Mouse (Mus musculus): ENCODE data around the gene Zranb3. TPM values are rescaled to one million over a fixed set of nuclear protein-coding genes. Genes with fewer than 3 reads are reported as not detected.

The Zranb3 gene
- polyA plus RNA-seq, 1 experiment, result 1.3 TPM

GRCm38 (mm10) chr1:127942231-127942630 is 160.6 kb downstream of the Zranb3 start:
- no peak for DNase-seq
- H3K27ac ChIP-seq (ENCODE audit: insufficient read depth, low read depth, low read length), result no peak overlapping the region
- 94% methylated on average over 10 of the region's 10 CpGs for WGBS
- peaks cover 13% of the 10 kb centered on the region for H3K36me3 ChIP-seq (ENCODE audit: control insufficient read depth, insufficient read depth, low read length)
- no peaks in the 10 kb centered on the region for H3K4me1 ChIP-seq (ENCODE audit: control insufficient read depth, insufficient read depth, low read length)
- no peaks in the 10 kb centered on the region for H3K27me3 ChIP-seq (replicated peaks; ENCODE audit: control insufficient read depth, insufficient read depth, low read length)
- TF ChIP-seq POLR2A (IDR thresholded peaks at IDR 0.05; ENCODE audit: low read depth, low read length), result no peak
- no peak for TF ChIP-seq CTCF (conservative IDR thresholded peaks at IDR 0.05; ENCODE audit: insufficient read depth, insufficient read length, low read depth, low read length)
- H3K4me3 ChIP-seq (ENCODE audit: insufficient read depth, low read depth, low read length), result no peak overlapping the region

- no peak overlapping the region for H3K27ac ChIP-seq (ENCODE audit: insufficient read depth, low read depth, low read length)
- peaks cover 21% of the 10 kb centered on the region for H3K36me3 ChIP-seq (ENCODE audit: control insufficient read depth, insufficient read depth, low read length)
- 72% methylated on average over 8 of the region's 8 CpGs for WGBS
- H3K4me1 ChIP-seq (ENCODE audit: control insufficient read depth, insufficient read depth, low read length), result no peaks in the 10 kb centered on the region; the same call in 1 of the 2 replicates
- TF ChIP-seq CTCF (conservative IDR thresholded peaks at IDR 0.05; ENCODE audit: insufficient read depth, insufficient read length, low read depth, low read length) (no peak), POLR2A (IDR thresholded peaks at IDR 0.05; ENCODE audit: low read depth, low read length) (no peak)
- H3K4me3 ChIP-seq (ENCODE audit: insufficient read depth, low read depth, low read length), result no peak overlapping the region
- DNase-seq, result no peak
- H3K27me3 ChIP-seq (replicated peaks; ENCODE audit: control insufficient read depth, insufficient read depth, low read length), result no peaks in the 10 kb centered on the region
Measured at GRCm38 (mm10) chr1:127937277-127937676, 165.6 kb downstream of the Zranb3 start.

- no peaks in the 10 kb centered on the region; the same call in 1 of the 2 replicates for H3K4me1 ChIP-seq (ENCODE audit: control insufficient read depth, insufficient read depth, low read length)
- DNase-seq, result no peak
- H3K4me3 ChIP-seq (ENCODE audit: insufficient read depth, low read depth, low read length), result no peak overlapping the region
- H3K27ac ChIP-seq (ENCODE audit: insufficient read depth, low read depth, low read length), result no peak overlapping the region
- peaks cover 17% of the 10 kb centered on the region for H3K36me3 ChIP-seq (ENCODE audit: control insufficient read depth, insufficient read depth, low read length)
- 97% methylated on average over 5 of the region's 5 CpGs for WGBS
- no peaks in the 10 kb centered on the region for H3K27me3 ChIP-seq (replicated peaks; ENCODE audit: control insufficient read depth, insufficient read depth, low read length)
- TF ChIP-seq POLR2A (IDR thresholded peaks at IDR 0.05; ENCODE audit: low read depth, low read length), result no peak
- TF ChIP-seq CTCF (conservative IDR thresholded peaks at IDR 0.05; ENCODE audit: insufficient read depth, insufficient read length, low read depth, low read length), result no peak
Measured at GRCm38 (mm10) chr1:127934322-127934721, 168.5 kb downstream of the Zranb3 start.

- TF ChIP-seq CTCF (conservative IDR thresholded peaks at IDR 0.05; ENCODE audit: insufficient read depth, insufficient read length, low read depth, low read length) (no peak), POLR2A (IDR thresholded peaks at IDR 0.05; ENCODE audit: low read depth, low read length) (no peak)
- Histone ChIP-seq H3K27ac (ENCODE audit: insufficient read depth, low read depth, low read length) (no peak overlapping the region), H3K4me1 (ENCODE audit: control insufficient read depth, insufficient read depth, low read length) (no peaks in the 10 kb centered on the region; the same call in 1 of the 2 replicates), H3K4me3 (ENCODE audit: insufficient read depth, low read depth, low read length) (no peak overlapping the region), H3K27me3 (replicated peaks; ENCODE audit: control insufficient read depth, insufficient read depth, low read length) (no peaks in the 10 kb centered on the region), H3K36me3 (ENCODE audit: control insufficient read depth, insufficient read depth, low read length) (peaks cover 9% of the 10 kb centered on the region)
- DNase-seq, result peak; percentile 7
- 68% methylated on average over 2 of the region's 2 CpGs for whole genome bisulfite sequencing
Measured at GRCm38 (mm10) chr1:127933405-127933804, 169.4 kb downstream of the Zranb3 start.

- Histone ChIP-seq H3K4me1 (ENCODE audit: control insufficient read depth, insufficient read depth, low read length) (no peaks in the 10 kb centered on the region), H3K36me3 (ENCODE audit: control insufficient read depth, insufficient read depth, low read length) (peaks cover 4% of the 10 kb centered on the region; the same call in 1 of the 2 replicates), H3K27me3 (replicated peaks; ENCODE audit: control insufficient read depth, insufficient read depth, low read length) (no peaks in the 10 kb centered on the region), H3K4me3 (ENCODE audit: insufficient read depth, low read depth, low read length) (no peak overlapping the region), H3K27ac (ENCODE audit: insufficient read depth, low read depth, low read length) (no peak overlapping the region)
- TF ChIP-seq POLR2A (IDR thresholded peaks at IDR 0.05; ENCODE audit: low read depth, low read length) (no peak), CTCF (conservative IDR thresholded peaks at IDR 0.05; ENCODE audit: insufficient read depth, insufficient read length, low read depth, low read length) (no peak)
- WGBS, result 72% methylated on average over 1 of the region's 1 CpGs
- DNase-seq, result no peak
Measured at GRCm38 (mm10) chr1:127915802-127916201, 187.0 kb downstream of the Zranb3 start.

GRCm38 (mm10) chr1:127915316-127915715 is 187.5 kb downstream of the Zranb3 start:
- TF ChIP-seq CTCF (conservative IDR thresholded peaks at IDR 0.05; ENCODE audit: insufficient read depth, insufficient read length, low read depth, low read length), result no peak
- TF ChIP-seq POLR2A (IDR thresholded peaks at IDR 0.05; ENCODE audit: low read depth, low read length), result no peak
- Histone ChIP-seq H3K27me3 (replicated peaks; ENCODE audit: control insufficient read depth, insufficient read depth, low read length) (no peaks in the 10 kb centered on the region), H3K36me3 (ENCODE audit: control insufficient read depth, insufficient read depth, low read length) (peaks cover 4% of the 10 kb centered on the region; the same call in 1 of the 2 replicates), H3K4me1 (ENCODE audit: control insufficient read depth, insufficient read depth, low read length) (no peaks in the 10 kb centered on the region), H3K4me3 (ENCODE audit: insufficient read depth, low read depth, low read length) (no peak overlapping the region), H3K27ac (ENCODE audit: insufficient read depth, low read depth, low read length) (no peak overlapping the region)
- no peak for DNase-seq
- 88% methylated on average over 6 of the region's 6 CpGs for WGBS

GRCm38 (mm10) chr1:127913116-127913515 is 189.7 kb downstream of the Zranb3 start:
- Histone ChIP-seq H3K27me3 (replicated peaks; ENCODE audit: control insufficient read depth, insufficient read depth, low read length) (no peaks in the 10 kb centered on the region), H3K4me1 (ENCODE audit: control insufficient read depth, insufficient read depth, low read length) (no peaks in the 10 kb centered on the region), H3K4me3 (ENCODE audit: insufficient read depth, low read depth, low read length) (no peak overlapping the region), H3K36me3 (ENCODE audit: control insufficient read depth, insufficient read depth, low read length) (peaks cover 2% of the 10 kb centered on the region; the same call in 1 of the 2 replicates), H3K27ac (ENCODE audit: insufficient read depth, low read depth, low read length) (no peak overlapping the region)
- 74% methylated on average over 4 of the region's 4 CpGs for WGBS
- DNase-seq, result no peak
- TF ChIP-seq POLR2A (IDR thresholded peaks at IDR 0.05; ENCODE audit: low read depth, low read length), result no peak
- TF ChIP-seq CTCF (conservative IDR thresholded peaks at IDR 0.05; ENCODE audit: insufficient read depth, insufficient read length, low read depth, low read length), result no peak
